Mouse (Mus musculus) myocyte (in vitro differentiated cells): ENCODE results near the gene Sod2. TPM values are rescaled to one million over a fixed set of nuclear protein-coding genes. Genes with fewer than 3 reads are reported as not detected.
"Not testable (repeated sequence)": the region's sequence is repeated elsewhere in the genome, so short reads cannot be mapped to it uniquely, and the experiment has no call there.

ENCODE experiments used
- H3K27me3 ChIP-seq: one replicate; pipeline ENCODE4 v1.6.1; 2011; ENCODE audit not compliant: control insufficient read depth, insufficient read depth, insufficient read length
- H3K36me3 ChIP-seq: one replicate; pipeline ENCODE4 v1.6.1; 2011; ENCODE audit not compliant: control insufficient read depth, insufficient read depth
- H3K4me2 ChIP-seq: one replicate; pipeline ENCODE4 v1.6.1; 2011; ENCODE audit warnings: low read depth, control low read depth
- H3K4me3 ChIP-seq: one replicate; pipeline ENCODE4 v1.5.1; 2011; ENCODE audit warnings: mild to moderate bottlenecking, control low read depth, moderate library complexity
- H3K79me2 ChIP-seq: one replicate; pipeline ENCODE4 v1.6.1; 2011; ENCODE audit not compliant: control insufficient read depth, insufficient read depth
- H3ac ChIP-seq: one replicate; pipeline ENCODE4 v1.6.1; 2011; ENCODE audit not compliant: control insufficient read depth, insufficient read length
- CEBPB ChIP-seq: IDR thresholded peaks from 2 replicates; pipeline ENCODE4 v1.6.1; 2011; ENCODE audit warnings: mild to moderate bottlenecking, moderate library complexity; ENCODE audit not compliant: poor library complexity, insufficient read depth, severe bottlenecking
- E2F4 ChIP-seq: IDR thresholded peaks from one replicate; pipeline ENCODE4 v1.6.1; 2011; ENCODE audit warnings: mild to moderate bottlenecking, control low read depth, moderate library complexity; ENCODE audit not compliant: insufficient read depth
- MAX ChIP-seq: IDR thresholded peaks from one replicate; pipeline ENCODE4 v1.6.1; 2011; ENCODE audit warnings: low read depth, mild to moderate bottlenecking, control low read depth
- MYOD1 ChIP-seq, 3 experiments: IDR thresholded peaks; one replicate each; pipeline ENCODE4 v1.6.1; 2011; ENCODE audit warnings: control low read depth in 2 of 3, low read depth in 2 of 3, mild to moderate bottlenecking in 2 of 3, moderate library complexity in 1 of 3; ENCODE audit not compliant: insufficient read length in 2 of 3, control insufficient read depth in 1 of 3
- MYOG ChIP-seq, 3 experiments: IDR thresholded peaks; one replicate each; pipeline ENCODE4 v1.6.1; 2011; ENCODE audit warnings: control low read depth in 2 of 3, low read depth in 2 of 3, mild to moderate bottlenecking in 2 of 3; ENCODE audit not compliant: insufficient read length in 2 of 3, control insufficient read depth in 1 of 3, insufficient read depth in 1 of 3
- POLR2A ChIP-seq: IDR thresholded peaks from one replicate; pipeline ENCODE4 v1.6.1; 2011; ENCODE audit warnings: low read depth, mild to moderate bottlenecking, control low read depth, moderate library complexity; ENCODE audit not compliant: insufficient read length
- POLR2AphosphoS2 ChIP-seq: IDR thresholded peaks from one replicate; pipeline ENCODE4 v1.6.1; 2011; ENCODE audit warnings: low read depth, control low read depth; ENCODE audit not compliant: insufficient read length
- REST ChIP-seq: IDR thresholded peaks from one replicate; pipeline ENCODE4 v1.6.1; 2011; ENCODE audit warnings: mild to moderate bottlenecking, control low read depth, moderate library complexity; ENCODE audit not compliant: insufficient read depth, insufficient read length
- SRF ChIP-seq: IDR thresholded peaks from one replicate; pipeline ENCODE4 v1.6.1; 2011; ENCODE audit warnings: low read depth; ENCODE audit not compliant: control insufficient read depth, insufficient read length
- TCF12 ChIP-seq: IDR thresholded peaks from one replicate; pipeline ENCODE4 v1.6.1; 2011; ENCODE audit warnings: mild to moderate bottlenecking, control low read depth; ENCODE audit not compliant: poor library complexity, insufficient read depth, severe bottlenecking
- TCF3 ChIP-seq: IDR thresholded peaks from one replicate; pipeline ENCODE4 v1.6.1; 2011; ENCODE audit warnings: low read depth, control low read depth; ENCODE audit not compliant: insufficient read length
- USF1 ChIP-seq: IDR thresholded peaks from one replicate; pipeline ENCODE4 v1.6.1; 2011; ENCODE audit warnings: low read depth, mild to moderate bottlenecking, control low read depth, moderate library complexity
- polyA plus RNA-seq: library from polyadenylated mRNA; unstranded; fragments of >200 nt; fragmentation: generic; extraction: Trizol; gene quantifications from one replicate; pipeline ENCODE4 v1.2.1, GENCODE M21; 2012; ENCODE audit warnings: missing spikeins

Sod2 gene
- polyA plus RNA-seq, 1 experiment: 172 TPM

DNA sequence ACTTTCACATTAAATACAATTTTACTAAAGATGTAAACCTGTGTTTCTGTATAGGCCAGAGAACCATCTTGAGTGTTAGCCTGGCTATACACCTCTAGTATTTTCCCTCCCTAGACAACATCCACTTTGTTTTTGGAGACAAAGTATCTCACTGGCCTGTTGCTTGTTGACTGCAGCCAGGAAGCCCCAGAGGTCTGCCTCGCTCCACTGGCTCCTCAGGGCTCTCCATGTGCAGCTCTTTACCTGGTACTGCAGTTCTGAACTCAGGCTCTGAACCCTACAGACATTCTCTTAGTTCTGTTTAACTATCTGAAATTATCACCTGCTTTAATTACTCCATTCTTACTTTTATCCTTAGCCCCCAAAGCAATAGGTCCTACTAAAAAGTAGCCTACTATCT lies 28.1 kb upstream of the Sod2 start:
- Histone ChIP-seq H3K27me3 (no peaks in the 10 kb centered on the region), H3K79me2 (peaks cover 33% of the 10 kb centered on the region), H3ac (no peak overlapping the region), H3K36me3 (peaks cover 37% of the 10 kb centered on the region), H3K4me3 (no peak overlapping the region), H3K4me2 (no peak overlapping the region)
- TF ChIP-seq E2F4 (no peak), CEBPB (no peak), USF1 (no peak), POLR2AphosphoS2 (no peak), MYOD1 (IDR thresholded peaks at IDR 0.05; ENCODE audit: control insufficient read depth in 1 of 3, insufficient read length in 2 of 3, low read depth in 2 of 3) (no peak), SRF (no peak), MYOG (IDR thresholded peaks at IDR 0.05; ENCODE audit: control insufficient read depth in 1 of 3, insufficient read depth in 1 of 3, insufficient read length in 2 of 3, low read depth in 2 of 3) (no peak), TCF3 (no peak), TCF12 (no peak), REST (no peak), MAX (no peak), POLR2A (no peak)

DNA sequence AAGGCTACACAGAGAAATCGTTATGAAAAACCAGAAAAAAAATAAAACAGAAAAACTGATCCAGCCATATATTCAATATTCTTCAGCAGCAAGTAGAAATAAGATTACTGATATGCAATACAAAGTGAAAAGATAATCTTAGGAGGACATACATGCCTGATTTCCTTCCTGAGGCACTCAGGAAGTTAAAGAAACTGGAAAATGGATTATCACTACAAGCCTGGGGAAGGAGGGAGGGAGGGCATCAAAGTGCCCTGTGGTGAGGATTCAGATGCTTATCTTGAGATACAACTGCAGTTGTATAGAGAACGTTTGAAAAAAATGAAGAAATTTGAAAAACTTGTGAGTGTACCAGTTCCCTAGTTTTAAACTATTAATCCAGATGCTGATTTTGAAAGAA lies 22.7 kb upstream of the Sod2 start:
- no peak overlapping the region for H3K4me3 ChIP-seq
- peaks cover 46% of the 10 kb centered on the region for H3K36me3 ChIP-seq
- H3ac ChIP-seq: no peak overlapping the region
- H3K4me2 ChIP-seq: no peak overlapping the region
- peaks cover 80% of the 10 kb centered on the region for H3K79me2 ChIP-seq
- TF ChIP-seq SRF (no peak), USF1 (no peak), MYOD1 (IDR thresholded peaks at IDR 0.05; ENCODE audit: control insufficient read depth in 1 of 3, insufficient read length in 2 of 3, low read depth in 2 of 3) (no peak), POLR2A (no peak), POLR2AphosphoS2 (no peak), TCF12 (no peak), TCF3 (no peak), MYOG (IDR thresholded peaks at IDR 0.05; ENCODE audit: control insufficient read depth in 1 of 3, insufficient read depth in 1 of 3, insufficient read length in 2 of 3, low read depth in 2 of 3) (no peak), CEBPB (no peak), REST (no peak), MAX (no peak)
- H3K27me3 ChIP-seq: no peaks in the 10 kb centered on the region

DNA sequence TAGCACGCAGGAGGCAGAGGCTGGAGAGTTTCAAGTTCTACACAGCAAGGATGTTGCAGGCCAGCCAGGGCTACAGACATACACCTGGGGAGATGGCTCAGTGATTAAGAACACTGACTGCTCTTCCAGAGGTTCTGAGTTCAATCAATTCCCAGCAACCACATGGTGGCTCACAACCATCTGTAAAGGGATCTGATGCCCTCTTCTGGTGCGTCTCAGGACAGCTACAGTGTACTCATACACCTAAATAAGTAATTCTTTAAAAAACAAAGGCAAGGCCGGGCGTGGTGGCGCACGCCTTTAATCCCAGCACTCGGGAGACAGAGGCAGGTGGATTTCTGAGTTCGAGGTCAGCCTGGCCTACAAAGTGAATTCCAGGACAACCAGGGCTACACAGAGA lies 18.6 kb upstream of the Sod2 start:
- H3K4me2 ChIP-seq, H3K4me3 ChIP-seq, H3K27me3 ChIP-seq, H3ac ChIP-seq: not testable (repeated sequence)
- peaks cover 84% of the 10 kb centered on the region for H3K79me2 ChIP-seq
- H3K36me3 ChIP-seq: peaks cover 19% of the 10 kb centered on the region

DNA sequence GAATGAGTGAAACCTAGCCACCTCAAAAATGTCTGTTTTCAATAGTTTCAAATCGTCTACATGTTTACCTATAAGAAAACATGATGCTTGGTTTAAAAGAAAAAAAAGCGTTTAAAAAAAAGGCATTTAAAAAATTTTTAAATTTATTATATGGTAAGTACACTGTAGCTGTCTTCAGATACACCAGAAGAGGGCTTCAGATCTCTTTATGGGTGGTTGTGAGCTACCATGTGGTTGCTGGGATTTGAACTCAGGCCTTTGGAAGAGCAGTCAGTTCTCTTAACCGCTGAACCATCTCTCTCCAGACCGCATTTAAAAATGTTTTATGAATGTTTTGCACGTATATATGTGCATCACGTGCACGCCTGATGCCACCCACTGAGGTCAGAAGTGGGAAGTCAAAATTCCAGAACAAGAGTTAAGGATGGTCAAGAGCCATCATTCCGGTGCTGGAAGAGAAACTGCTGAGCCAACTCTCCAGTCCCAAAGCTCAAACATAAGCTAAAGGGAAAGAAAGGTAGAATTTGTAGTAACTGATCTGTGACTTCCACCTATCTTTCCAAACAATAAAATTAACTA lies 16.0 kb upstream of the Sod2 start:
- no peaks in the 10 kb centered on the region for H3K27me3 ChIP-seq
- TF ChIP-seq USF1 (peak; percentile 26), CEBPB (no peak), MAX (no peak)

DNA sequence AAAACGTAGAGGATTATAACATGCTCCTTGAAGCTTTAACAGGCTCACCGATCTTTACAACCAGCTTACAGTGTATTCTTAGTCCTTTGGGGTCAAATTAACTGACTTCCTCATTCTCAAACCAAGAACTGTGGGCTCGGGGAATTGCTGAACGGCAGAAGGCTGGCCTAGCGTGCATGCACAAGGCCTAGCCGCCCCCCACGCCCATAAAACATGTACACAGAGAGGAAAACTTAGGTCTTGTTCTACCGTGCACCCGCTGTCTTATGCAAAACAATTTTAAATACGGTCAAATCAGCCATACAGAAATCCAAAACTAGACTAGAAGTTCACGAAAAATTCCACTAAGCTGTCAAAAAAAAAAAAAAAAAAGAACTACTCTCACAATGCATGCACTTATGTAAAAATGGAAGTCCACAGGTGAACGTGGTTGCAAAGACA lies 15.4 kb upstream of the Sod2 start:
- peaks cover 55% of the 10 kb centered on the region for H3K79me2 ChIP-seq
- no peaks in the 10 kb centered on the region for H3K27me3 ChIP-seq
- H3K4me2 ChIP-seq: peak overlapping the region; percentile 94
- no peaks in the 10 kb centered on the region for H3K36me3 ChIP-seq
- TF ChIP-seq MAX (no peak), POLR2A (no peak), TCF3 (no peak), CEBPB (no peak)
- peak overlapping the region; percentile 67 for H3K4me3 ChIP-seq
- peak overlapping the region; percentile 59 for H3ac ChIP-seq

More for the DNA sequence above, 16.0 kb upstream of the Sod2 start:
- no peak overlapping the region for H3ac ChIP-seq
- H3K4me2 ChIP-seq: peak overlapping the region; percentile 94
- peak overlapping the region; percentile 67 for H3K4me3 ChIP-seq
- H3K36me3 ChIP-seq: no peaks in the 10 kb centered on the region
- peaks cover 60% of the 10 kb centered on the region for H3K79me2 ChIP-seq
